Mouse (Mus musculus) lung, adult 2 months (tissue): ENCODE results near the gene Gng3. TPM values are rescaled to one million over a fixed set of nuclear protein-coding genes. Genes with fewer than 3 reads are reported as not detected.
A peak's percentile ranks its signal among the peaks of the same experiment; 100 is the strongest.

Experiments
- DNase-seq: peaks from one replicate; pipeline ENCODE4 v3.0.0; 2022
- H3K4me1 ChIP-seq: fragments of 200-500 bp; 2 replicates; pipeline ENCODE4 v1.6.1; 2011; ENCODE audit warnings: low read length; ENCODE audit not compliant: control insufficient read depth, insufficient read depth
- H3K4me3 ChIP-seq: fragments of 200-500 bp; replicated peaks from 2 replicates; pipeline ENCODE3; 2011; ENCODE audit warnings: low read depth, mild to moderate bottlenecking, control low read depth, low read length; ENCODE audit errors: extremely low read depth
- CTCF ChIP-seq: fragments of 200-500 bp; IDR thresholded peaks from 2 replicates; pipeline ENCODE4 v1.5.1; 2011; ENCODE audit warnings: mild to moderate bottlenecking, low read length, control low read depth; ENCODE audit not compliant: insufficient read depth
- POLR2A ChIP-seq: fragments of 200-500 bp; IDR thresholded peaks from 2 replicates; pipeline ENCODE4 v1.6.1; 2011; ENCODE audit warnings: low read depth, mild to moderate bottlenecking, control low read depth, low read length, borderline replicate concordance; ENCODE audit errors: extremely low read depth
- WGBS: fragments of 180-500 bp; shearing (Covaris S2); methylation state at CpG from one replicate; pipeline ENCODE4 v1.1.7; 2018; 5-methylcytosine and 5-hydroxymethylcytosine counted together
- polyA plus RNA-seq: library from polyadenylated mRNA; depleted of rRNA; stranded (reverse); fragments of >200 nt; gene quantifications from 2 replicates; pipeline ENCODE4 v1.2.3, GENCODE M21; 2012

Gene Gng3
- polyA plus RNA-seq, 1 experiment: 0.11 TPM

GRCm38 (mm10) chr19:8818301-8818798 is 20.6 kb downstream of the Gng3 start:
- TF ChIP-seq POLR2A: no peak
- TF ChIP-seq CTCF: no peak
- 8% methylated on average over 14 of the region's 14 CpGs for WGBS

GRCm38 (mm10) chr19:8817001-8817400 is 22.0 kb downstream of the Gng3 start:
- Histone ChIP-seq H3K4me1 (peaks cover 6% of the 10 kb centered on the region), H3K4me3 (no peak overlapping the region)
- DNase-seq: no peak
- WGBS: 62% methylated on average over 3 of the region's 3 CpGs
- TF ChIP-seq CTCF (no peak), POLR2A (no peak)

More at GRCm38 (mm10) chr19:8818301-8818798, 20.6 kb downstream of the Gng3 start:
- H3K4me1 ChIP-seq: peaks cover 9% of the 10 kb centered on the region
- no peak for DNase-seq
- peak overlapping the region; percentile 80 for H3K4me3 ChIP-seq

- WGBS: 69% methylated on average over 11 of the region's 11 CpGs
- DNase-seq: no peak
- TF ChIP-seq POLR2A: no peak
- no peak for TF ChIP-seq CTCF
- H3K4me1 ChIP-seq: peaks cover 4% of the 10 kb centered on the region
- H3K4me3 ChIP-seq: no peak overlapping the region
These were observed 23.2 kb downstream of the Gng3 start for GRCm38 (mm10) chr19:8815812-8816211.

- DNase-seq: no peak
- WGBS: 88% methylated on average over 5 of the region's 5 CpGs
- no peak for TF ChIP-seq CTCF
- TF ChIP-seq POLR2A: no peak
These were observed 32.2 kb downstream of the Gng3 start for GRCm38 (mm10) chr19:8806810-8807209.

GRCm38 (mm10) chr19:8803879-8804660 is 34.9 kb downstream of the Gng3 start:
- WGBS: 91% methylated on average over 11 of the region's 11 CpGs
- Histone ChIP-seq H3K4me1 (0 out of 2 replicates have a peak, but pooled peaks cover 2% of the 10 kb centered on the region), H3K4me3 (no peak overlapping the region)
- DNase-seq: no peak
- no peak for TF ChIP-seq POLR2A
- no peak for TF ChIP-seq CTCF

More at GRCm38 (mm10) chr19:8806810-8807209, 32.2 kb downstream of the Gng3 start:
- Histone ChIP-seq H3K4me1 (0 out of 2 replicates have a peak, but pooled peaks cover 2% of the 10 kb centered on the region), H3K4me3 (no peak overlapping the region)

GRCm38 (mm10) chr19:8803204-8803780 is 35.7 kb downstream of the Gng3 start:
- Histone ChIP-seq H3K4me3 (no peak overlapping the region), H3K4me1 (0 out of 2 replicates have a peak, but pooled peaks cover 2% of the 10 kb centered on the region)
- DNase-seq: no peak
- WGBS: 85% methylated on average over 9 of the region's 9 CpGs
- TF ChIP-seq CTCF (no peak), POLR2A (no peak)

GRCm38 (mm10) chr19:8802130-8802821 is 36.7 kb downstream of the Gng3 start, which contains the start of gene Zbtb3:
Gene Zbtb3 (plus strand): TSS chr19:8802555.
- H3K4me3 ChIP-seq: peak within 1 kb of the TSS; percentile 84
- peaks cover 5% of the 10 kb centered on the region; the same call in 1 of the 2 replicates for H3K4me1 ChIP-seq
- TF ChIP-seq POLR2A (peak; percentile 82; the same call in 1 of the 2 replicates), CTCF (no peak)
- DNase-seq: peak; percentile 90
- under 1% methylated on average over 30 of the region's 30 CpGs for WGBS

GRCm38 (mm10) chr19:8798947-8799315 is 40.1 kb downstream of the Gng3 start:
- DNase-seq: no peak
- TF ChIP-seq CTCF (no peak), POLR2A (no peak)
- Histone ChIP-seq H3K4me3 (no peak overlapping the region), H3K4me1 (peaks cover 5% of the 10 kb centered on the region; the same call in 1 of the 2 replicates)

GRCm38 (mm10) chr19:8798264-8798946 is 40.6 kb downstream of the Gng3 start, which contains the start of gene Polr2g:
Gene Polr2g (minus strand): TSS chr19:8798577.
- peak within 1 kb of the TSS; percentile 82 for H3K4me3 ChIP-seq
- H3K4me1 ChIP-seq: peaks cover 5% of the 10 kb centered on the region; the same call in 1 of the 2 replicates
- peak; percentile 86 for DNase-seq
- peak; percentile 84; the same call in 1 of the 2 replicates for TF ChIP-seq POLR2A
- TF ChIP-seq CTCF: no peak
- under 1% methylated on average over 25 of the region's 25 CpGs for WGBS
